Mouse (Mus musculus) hindbrain, embryonic 15.5 days (tissue): Measurements from ENCODE around the gene Olfr1396. TPM values are rescaled to one million over a fixed set of nuclear protein-coding genes. Genes with fewer than 3 reads are reported as not detected.

Experiments
- ATAC-seq: fragments of 200-750 bp; cut with Nextera tagmentation; 2 replicates; pipeline ENCODE4 v1.8.0; 2017; ENCODE audit warnings: low read depth, moderate number of reproducible peaks, moderate TSS enrichment; ENCODE audit not compliant: low FRiP score
- H3K27ac ChIP-seq: fragments of 300-500 bp; sonication (generic); replicated peaks from 2 replicates; pipeline ENCODE4 v1.5.1; 2015; ENCODE audit warnings: mild to moderate bottlenecking, inconsistent platforms
- H3K27me3 ChIP-seq: fragments of 300-500 bp; sonication (generic); 2 replicates; pipeline ENCODE4 v1.6.1; 2015; ENCODE audit warnings: control low read depth, inconsistent platforms
- H3K36me3 ChIP-seq: fragments of 300-500 bp; sonication (generic); 2 replicates; pipeline ENCODE4 v1.6.1; 2015; ENCODE audit warnings: control low read depth, inconsistent platforms
- H3K4me1 ChIP-seq: fragments of 300-500 bp; sonication (generic); replicated peaks from 2 replicates; pipeline ENCODE4 v1.6.1; 2015; ENCODE audit warnings: control low read depth, inconsistent platforms
- H3K4me2 ChIP-seq: fragments of 300-500 bp; sonication (generic); 2 replicates; pipeline ENCODE4 v1.6.1; 2015; ENCODE audit warnings: moderate library complexity, mild to moderate bottlenecking, inconsistent platforms
- H3K4me3 ChIP-seq: fragments of 300-500 bp; sonication (generic); 2 replicates; pipeline ENCODE4 v1.5.1; 2015; ENCODE audit warnings: mild to moderate bottlenecking, inconsistent platforms
- H3K9ac ChIP-seq: fragments of 300-500 bp; sonication (generic); 2 replicates; pipeline ENCODE4 v1.6.1; 2015; ENCODE audit warnings: inconsistent platforms
- H3K9me3 ChIP-seq: fragments of 300-500 bp; sonication (generic); 2 replicates; pipeline ENCODE4 v1.6.1; 2016; ENCODE audit warnings: control low read depth, inconsistent platforms
- WGBS: fragments of 180-500 bp; shearing (Covaris S2); methylation state at CpG from one replicate; pipeline ENCODE4 v1.1.7; 2015; 5-methylcytosine and 5-hydroxymethylcytosine counted together
- polyA plus RNA-seq: library from polyadenylated mRNA; unstranded; fragments of >200 nt; fragmentation: Nextera tagmentation; extraction: Ambion mirVana; gene quantifications from 2 replicates; pipeline ENCODE4 v1.2.1, GENCODE M21; 2015

The Olfr1396 gene
- polyA plus RNA-seq, 1 experiment from 2014 or later, result not detected

- no peak overlapping the region for H3K4me2 ChIP-seq
- WGBS, result 93% methylated on average over 5 of the region's 5 CpGs
- no peak overlapping the region for H3K4me3 ChIP-seq
- H3K27ac ChIP-seq, result no peak overlapping the region
- H3K4me1 ChIP-seq, result no peaks in the 10 kb centered on the region
- ATAC-seq, result no peak
- no peaks in the 10 kb centered on the region for H3K27me3 ChIP-seq
- no peaks in the 10 kb centered on the region for H3K36me3 ChIP-seq
- no peaks in the 10 kb centered on the region for H3K9me3 ChIP-seq
- no peak overlapping the region for H3K9ac ChIP-seq
Measured at GRCm38 (mm10) chr11:49088990-49089652, 25.6 kb downstream of the Olfr1396 start.

- Histone ChIP-seq H3K9me3 (no peaks in the 10 kb centered on the region), H3K27ac (no peak overlapping the region), H3K4me1 (no peaks in the 10 kb centered on the region), H3K4me3 (no peak overlapping the region), H3K9ac (no peak overlapping the region), H3K27me3 (no peaks in the 10 kb centered on the region), H3K36me3 (no peaks in the 10 kb centered on the region), H3K4me2 (peak overlapping the region; percentile 36)
- no peak for ATAC-seq
- 46% methylated on average over 22 of the region's 22 CpGs for WGBS
Measured at GRCm38 (mm10) chr11:49087830-49088616, 26.7 kb downstream of the Olfr1396 start.

- Histone ChIP-seq H3K4me2 (no peak overlapping the region), H3K27me3 (no peaks in the 10 kb centered on the region), H3K4me1 (no peaks in the 10 kb centered on the region), H3K9me3 (no peaks in the 10 kb centered on the region), H3K27ac (no peak overlapping the region), H3K9ac (no peak overlapping the region), H3K36me3 (no peaks in the 10 kb centered on the region), H3K4me3 (no peak overlapping the region)
- 81% methylated on average over 6 of the region's 6 CpGs for WGBS
- ATAC-seq, result no peak
Measured at GRCm38 (mm10) chr11:49086858-49087361, 27.8 kb downstream of the Olfr1396 start.

GRCm38 (mm10) chr11:49084875-49085274 lies 29.8 kb downstream of the Olfr1396 start:
- Histone ChIP-seq H3K4me2 (no peak overlapping the region), H3K27me3 (no peaks in the 10 kb centered on the region), H3K27ac (no peak overlapping the region), H3K36me3 (no peaks in the 10 kb centered on the region), H3K9ac (no peak overlapping the region), H3K9me3 (no peaks in the 10 kb centered on the region), H3K4me3 (no peak overlapping the region), H3K4me1 (no peaks in the 10 kb centered on the region)
- ATAC-seq, result no peak
- WGBS, result 32% methylated on average over 3 of the region's 3 CpGs

- Histone ChIP-seq H3K4me2 (no peak overlapping the region), H3K4me3 (no peak overlapping the region), H3K9ac (no peak overlapping the region), H3K36me3 (no peaks in the 10 kb centered on the region), H3K4me1 (no peaks in the 10 kb centered on the region), H3K9me3 (no peaks in the 10 kb centered on the region), H3K27me3 (no peaks in the 10 kb centered on the region), H3K27ac (no peak overlapping the region)
- 92% methylated on average over 1 of the region's 1 CpGs for WGBS
- ATAC-seq, result no peak
Measured at GRCm38 (mm10) chr11:49084385-49084784, 30.3 kb downstream of the Olfr1396 start.

GRCm38 (mm10) chr11:49083808-49084207 lies 30.9 kb downstream of the Olfr1396 start:
- Histone ChIP-seq H3K9me3 (no peaks in the 10 kb centered on the region), H3K27ac (no peak overlapping the region), H3K27me3 (no peaks in the 10 kb centered on the region), H3K36me3 (no peaks in the 10 kb centered on the region), H3K4me1 (no peaks in the 10 kb centered on the region), H3K4me2 (no peak overlapping the region), H3K9ac (no peak overlapping the region), H3K4me3 (no peak overlapping the region)
- 88% methylated on average over 3 of the region's 3 CpGs for WGBS
- no peak for ATAC-seq

- H3K9ac ChIP-seq, result no peak overlapping the region
- no peaks in the 10 kb centered on the region for H3K4me1 ChIP-seq
- H3K9me3 ChIP-seq, result no peaks in the 10 kb centered on the region
- no peaks in the 10 kb centered on the region for H3K27me3 ChIP-seq
- H3K4me3 ChIP-seq, result no peak overlapping the region
- H3K27ac ChIP-seq, result no peak overlapping the region
- no peak for ATAC-seq
- H3K4me2 ChIP-seq, result no peak overlapping the region
- 92% methylated on average over 1 of the region's 1 CpGs for WGBS
- H3K36me3 ChIP-seq, result no peaks in the 10 kb centered on the region
Measured at GRCm38 (mm10) chr11:49083146-49083545, 31.5 kb downstream of the Olfr1396 start.

- Histone ChIP-seq H3K36me3 (no peaks in the 10 kb centered on the region), H3K4me3 (no peak overlapping the region), H3K27me3 (no peaks in the 10 kb centered on the region), H3K27ac (no peak overlapping the region), H3K4me1 (no peaks in the 10 kb centered on the region), H3K9me3 (no peaks in the 10 kb centered on the region), H3K9ac (no peak overlapping the region), H3K4me2 (no peak overlapping the region)
- whole genome bisulfite sequencing, result 82% methylated on average over 3 of the region's 3 CpGs
- no peak for ATAC-seq
Measured at GRCm38 (mm10) chr11:49081886-49082285, 32.8 kb downstream of the Olfr1396 start.

- ATAC-seq, result no peak
- Histone ChIP-seq H3K4me2 (no peak overlapping the region), H3K36me3 (no peaks in the 10 kb centered on the region), H3K27me3 (no peaks in the 10 kb centered on the region), H3K4me3 (no peak overlapping the region), H3K4me1 (no peaks in the 10 kb centered on the region), H3K9ac (no peak overlapping the region), H3K9me3 (no peaks in the 10 kb centered on the region), H3K27ac (no peak overlapping the region)
- 88% methylated on average over 4 of the region's 4 CpGs for WGBS
Measured at GRCm38 (mm10) chr11:49081356-49081755, 33.3 kb downstream of the Olfr1396 start.

GRCm38 (mm10) chr11:49080636-49081035 lies 34.0 kb downstream of the Olfr1396 start:
- no peaks in the 10 kb centered on the region for H3K27me3 ChIP-seq
- H3K9me3 ChIP-seq, result no peaks in the 10 kb centered on the region
- WGBS, result 91% methylated on average over 1 of the region's 1 CpGs
- H3K4me2 ChIP-seq, result no peak overlapping the region
- no peak overlapping the region for H3K9ac ChIP-seq
- H3K36me3 ChIP-seq, result no peaks in the 10 kb centered on the region
- no peaks in the 10 kb centered on the region for H3K4me1 ChIP-seq
- no peak overlapping the region for H3K27ac ChIP-seq
- no peak overlapping the region for H3K4me3 ChIP-seq
- no peak for ATAC-seq

GRCm38 (mm10) chr11:49078719-49079118 lies 36.0 kb downstream of the Olfr1396 start:
- WGBS, result 92% methylated on average over 3 of the region's 3 CpGs
- no peaks in the 10 kb centered on the region for H3K36me3 ChIP-seq
- H3K9ac ChIP-seq, result no peak overlapping the region
- no peak for ATAC-seq
- H3K4me1 ChIP-seq, result no peaks in the 10 kb centered on the region
- no peak overlapping the region for H3K4me3 ChIP-seq
- no peak overlapping the region for H3K4me2 ChIP-seq
- no peaks in the 10 kb centered on the region for H3K9me3 ChIP-seq
- no peaks in the 10 kb centered on the region for H3K27me3 ChIP-seq
- H3K27ac ChIP-seq, result no peak overlapping the region

GRCm38 (mm10) chr11:49077012-49077411 lies 37.7 kb downstream of the Olfr1396 start:
- ATAC-seq, result no peak
- Histone ChIP-seq H3K9ac (no peak overlapping the region), H3K36me3 (no peaks in the 10 kb centered on the region), H3K27ac (no peak overlapping the region), H3K4me2 (no peak overlapping the region), H3K9me3 (no peaks in the 10 kb centered on the region), H3K4me1 (no peaks in the 10 kb centered on the region), H3K4me3 (no peak overlapping the region), H3K27me3 (no peaks in the 10 kb centered on the region)
- 88% methylated on average over 1 of the region's 1 CpGs for WGBS
